Mouse (Mus musculus) neural tube, embryonic 11.5 days (tissue): Measurements from ENCODE around the gene Tmem140. TPM values are rescaled to one million over a fixed set of nuclear protein-coding genes. Genes with fewer than 3 reads are reported as not detected.

Experiments
- ATAC-seq: fragments of 200-750 bp; cut with Nextera tagmentation; 2 replicates; pipeline ENCODE4 v1.8.0; 2017; ENCODE audit warnings: moderate number of reproducible peaks, mild to moderate bottlenecking, moderate TSS enrichment, moderate library complexity; ENCODE audit not compliant: insufficient read depth, low FRiP score, low TSS enrichment
- DNase-seq: peaks from one replicate; pipeline ENCODE4 v3.0.0-alpha.2; 2015; ENCODE audit warnings: low spot score
- H3K27ac ChIP-seq: fragments of 300-500 bp; sonication (generic); 2 replicates; pipeline ENCODE4 v1.5.1; 2014; ENCODE audit warnings: low read depth, mild to moderate bottlenecking, low read length
- H3K27me3 ChIP-seq: fragments of 300-500 bp; sonication (generic); 2 replicates; pipeline ENCODE4 v1.6.1; 2014; ENCODE audit warnings: mild to moderate bottlenecking, low read length, mixed read lengths; ENCODE audit not compliant: control insufficient read depth, insufficient read depth
- H3K36me3 ChIP-seq: fragments of 300-500 bp; sonication (generic); 2 replicates; pipeline ENCODE4 v1.6.1; 2014; ENCODE audit warnings: mild to moderate bottlenecking, low read length, moderate library complexity, mixed read lengths; ENCODE audit not compliant: control insufficient read depth, insufficient read depth
- H3K4me1 ChIP-seq: fragments of 300-500 bp; sonication (generic); 2 replicates; pipeline ENCODE4 v1.6.1; 2014; ENCODE audit warnings: low read length, mixed read lengths; ENCODE audit not compliant: control insufficient read depth, insufficient read depth
- H3K4me2 ChIP-seq: fragments of 300-500 bp; sonication (generic); 2 replicates; pipeline ENCODE4 v1.6.1; 2014; ENCODE audit warnings: low read depth, mild to moderate bottlenecking, moderate library complexity
- H3K4me3 ChIP-seq: fragments of 300-500 bp; sonication (generic); 2 replicates; pipeline ENCODE4 v1.5.1; 2014; ENCODE audit warnings: low read depth, low read length
- H3K9ac ChIP-seq: fragments of 300-500 bp; sonication (generic); 2 replicates; pipeline ENCODE4 v1.6.1; 2014; ENCODE audit warnings: mild to moderate bottlenecking, low read length
- H3K9me3 ChIP-seq: fragments of 300-500 bp; sonication (generic); 2 replicates; pipeline ENCODE4 v1.6.1; 2016; ENCODE audit warnings: low read length; ENCODE audit not compliant: control insufficient read depth
- WGBS: fragments of 180-500 bp; shearing (Covaris S2); extraction: QIAGEN DNeasy Blood & Tissue Kit; methylation state at CpG from one replicate; pipeline ENCODE4 v1.1.7; 2014; 5-methylcytosine and 5-hydroxymethylcytosine counted together
- polyA plus RNA-seq: library from polyadenylated mRNA; unstranded; fragments of >200 nt; fragmentation: Nextera tagmentation; extraction: Ambion mirVana; gene quantifications from 2 replicates; pipeline ENCODE4 v1.2.1, GENCODE M21; 2014

Tmem140 gene
- polyA plus RNA-seq, 1 experiment from 2014 or later, result 1.3 TPM

GRCm38 (mm10) chr6:34901911-34902444, 39.0 kb downstream of the Tmem140 start:
- H3K36me3 ChIP-seq, result 0 out of 2 replicates have a peak, but pooled peaks cover 6% of the 10 kb centered on the region
- WGBS, result 68% methylated on average over 9 of the region's 9 CpGs
- ATAC-seq, result no peak

GRCm38 (mm10) chr6:34902578-34902977, 39.6 kb downstream of the Tmem140 start:
- Histone ChIP-seq H3K27ac (no peak overlapping the region), H3K4me1 (no peaks in the 10 kb centered on the region), H3K27me3 (no peaks in the 10 kb centered on the region), H3K9ac (no peak overlapping the region), H3K4me2 (no peak overlapping the region), H3K4me3 (no peak overlapping the region), H3K36me3 (0 out of 2 replicates have a peak, but pooled peaks cover 6% of the 10 kb centered on the region), H3K9me3 (no peaks in the 10 kb centered on the region)
- ATAC-seq (no peak), DNase-seq (no peak)
- 93% methylated on average over 7 of the region's 7 CpGs for WGBS

More at GRCm38 (mm10) chr6:34901911-34902444, 39.0 kb downstream of the Tmem140 start:
- H3K27me3 ChIP-seq, result no peaks in the 10 kb centered on the region
- no peak overlapping the region for H3K27ac ChIP-seq
- no peaks in the 10 kb centered on the region for H3K4me1 ChIP-seq
- no peak overlapping the region for H3K4me2 ChIP-seq
- DNase-seq, result no peak
- H3K4me3 ChIP-seq, result no peak overlapping the region
- H3K9ac ChIP-seq, result no peak overlapping the region
- no peaks in the 10 kb centered on the region for H3K9me3 ChIP-seq

- no peak overlapping the region for H3K4me3 ChIP-seq
- H3K4me1 ChIP-seq, result no peaks in the 10 kb centered on the region
- no peak overlapping the region for H3K27ac ChIP-seq
- DNase-seq (no peak), ATAC-seq (no peak)
- no peak overlapping the region for H3K9ac ChIP-seq
- H3K27me3 ChIP-seq, result no peaks in the 10 kb centered on the region
- H3K36me3 ChIP-seq, result 0 out of 2 replicates have a peak, but pooled peaks cover 6% of the 10 kb centered on the region
- H3K4me2 ChIP-seq, result no peak overlapping the region
- H3K9me3 ChIP-seq, result no peaks in the 10 kb centered on the region
- 84% methylated on average over 5 of the region's 5 CpGs for WGBS
These were observed 40.5 kb downstream of the Tmem140 start for GRCm38 (mm10) chr6:34903441-34903840.

- Histone ChIP-seq H3K36me3 (0 out of 2 replicates have a peak, but pooled peaks cover 6% of the 10 kb centered on the region), H3K9me3 (no peaks in the 10 kb centered on the region), H3K4me3 (no peak overlapping the region), H3K27me3 (no peaks in the 10 kb centered on the region), H3K27ac (no peak overlapping the region), H3K9ac (peak overlapping the region; percentile 10; the same call in 1 of the 2 replicates), H3K4me2 (no peak overlapping the region), H3K4me1 (no peaks in the 10 kb centered on the region)
- DNase-seq, result no peak
- WGBS, result 93% methylated on average over 10 of the region's 10 CpGs
- no peak for ATAC-seq
These were observed 40.9 kb downstream of the Tmem140 start for GRCm38 (mm10) chr6:34903851-34904250.

- Histone ChIP-seq H3K36me3 (0 out of 2 replicates have a peak, but pooled peaks cover 6% of the 10 kb centered on the region), H3K4me3 (no peak overlapping the region), H3K4me2 (no peak overlapping the region), H3K9me3 (no peaks in the 10 kb centered on the region), H3K9ac (no peak overlapping the region), H3K27me3 (no peaks in the 10 kb centered on the region), H3K4me1 (no peaks in the 10 kb centered on the region), H3K27ac (no peak overlapping the region)
- DNase-seq, result no peak
- 91% methylated on average over 6 of the region's 6 CpGs for WGBS
- no peak for ATAC-seq
These were observed 41.4 kb downstream of the Tmem140 start for GRCm38 (mm10) chr6:34904361-34904760.

- ATAC-seq (no peak), DNase-seq (no peak)
- 81% methylated on average over 2 of the region's 2 CpGs for WGBS
- H3K9me3 ChIP-seq, result no peaks in the 10 kb centered on the region
- H3K27me3 ChIP-seq, result no peaks in the 10 kb centered on the region
- no peak overlapping the region for H3K27ac ChIP-seq
- no peak overlapping the region for H3K4me2 ChIP-seq
- H3K36me3 ChIP-seq, result 0 out of 2 replicates have a peak, but pooled peaks cover 6% of the 10 kb centered on the region
- H3K9ac ChIP-seq, result no peak overlapping the region
- peaks cover 5% of the 10 kb centered on the region; the same call in 1 of the 2 replicates for H3K4me1 ChIP-seq
- H3K4me3 ChIP-seq, result no peak overlapping the region
These were observed 43.2 kb downstream of the Tmem140 start for GRCm38 (mm10) chr6:34906125-34906524.

GRCm38 (mm10) chr6:34906661-34907060, 43.7 kb downstream of the Tmem140 start:
- no peaks in the 10 kb centered on the region for H3K27me3 ChIP-seq
- WGBS, result 87% methylated on average over 4 of the region's 4 CpGs
- no peak overlapping the region for H3K27ac ChIP-seq
- no peak overlapping the region for H3K9ac ChIP-seq
- H3K4me3 ChIP-seq, result no peak overlapping the region
- H3K36me3 ChIP-seq, result 0 out of 2 replicates have a peak, but pooled peaks cover 6% of the 10 kb centered on the region
- no peak for DNase-seq
- H3K4me1 ChIP-seq, result peaks cover 5% of the 10 kb centered on the region; the same call in 1 of the 2 replicates
- H3K9me3 ChIP-seq, result no peaks in the 10 kb centered on the region
- ATAC-seq, result no peak
- no peak overlapping the region for H3K4me2 ChIP-seq

GRCm38 (mm10) chr6:34907121-34907614, 44.2 kb downstream of the Tmem140 start:
- Histone ChIP-seq H3K4me3 (no peak overlapping the region), H3K27me3 (no peaks in the 10 kb centered on the region), H3K27ac (no peak overlapping the region), H3K4me2 (no peak overlapping the region), H3K4me1 (peaks cover 5% of the 10 kb centered on the region; the same call in 1 of the 2 replicates), H3K9me3 (no peaks in the 10 kb centered on the region), H3K36me3 (0 out of 2 replicates have a peak, but pooled peaks cover 6% of the 10 kb centered on the region), H3K9ac (no peak overlapping the region)
- WGBS, result 68% methylated on average over 2 of the region's 2 CpGs
- DNase-seq, result no peak
- no peak for ATAC-seq

GRCm38 (mm10) chr6:34907696-34908260, 44.8 kb downstream of the Tmem140 start:
- DNase-seq, result no peak

More at GRCm38 (mm10) chr6:34907696-34908260, 44.8 kb downstream of the Tmem140 start:
- no peak for ATAC-seq
- H3K4me1 ChIP-seq, result peaks cover 5% of the 10 kb centered on the region; the same call in 1 of the 2 replicates
- H3K27ac ChIP-seq, result no peak overlapping the region
- 89% methylated on average over 18 of the region's 18 CpGs for WGBS
- H3K9ac ChIP-seq, result no peak overlapping the region
- H3K9me3 ChIP-seq, result no peaks in the 10 kb centered on the region
- H3K4me3 ChIP-seq, result no peak overlapping the region
- no peak overlapping the region for H3K4me2 ChIP-seq
- H3K27me3 ChIP-seq, result no peaks in the 10 kb centered on the region
- 0 out of 2 replicates have a peak, but pooled peaks cover 6% of the 10 kb centered on the region for H3K36me3 ChIP-seq
